Mouse (Mus musculus): ENCODE measurements around the gene Apol8.

The Apol8 gene

DNA sequence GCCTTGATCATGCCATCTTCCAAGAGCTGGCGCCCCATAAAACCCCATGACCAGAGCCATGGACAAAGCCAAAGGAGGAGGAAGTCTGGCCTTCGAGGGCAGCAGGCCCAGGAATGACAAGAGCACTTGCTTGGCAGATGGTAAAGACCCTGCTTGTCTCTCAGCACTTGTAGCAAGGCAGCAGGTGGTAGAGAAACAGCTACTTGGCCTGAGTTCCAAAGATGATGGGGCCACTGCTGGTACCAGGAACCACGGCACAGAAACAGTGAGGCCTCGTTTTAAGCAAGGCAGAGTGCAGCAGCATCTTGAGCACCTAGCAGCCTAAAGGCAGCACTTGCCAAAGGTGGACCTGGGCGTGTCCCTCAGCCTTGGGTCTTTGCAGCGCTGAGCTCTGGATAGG, 31.6 kb upstream of the Apol8 start:
- no peak for DNase-seq (ENCODE audit: low spot score in 2 of 2)

DNA sequence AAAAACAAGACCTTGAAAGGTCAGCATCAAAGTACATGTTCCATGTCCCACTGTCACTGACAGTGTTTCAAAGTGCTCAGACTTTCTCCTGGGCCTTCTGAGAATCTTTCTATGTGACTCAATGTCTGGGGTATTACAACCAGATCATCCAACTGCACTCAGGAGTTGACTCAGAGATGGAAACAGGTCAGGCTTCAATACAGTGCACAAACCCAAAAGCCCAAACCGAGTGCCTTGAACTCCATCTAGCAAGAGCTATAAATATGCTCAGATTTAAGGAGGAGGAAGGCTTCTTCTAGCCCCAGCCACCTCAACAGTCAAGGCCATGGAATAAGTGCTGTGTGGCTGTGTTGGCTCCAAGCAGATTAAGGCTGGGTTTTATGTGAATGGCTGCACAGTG, 29.0 kb upstream of the Apol8 start:
- DNase-seq (ENCODE audit: low spot score in 2 of 2) = no peak

DNA sequence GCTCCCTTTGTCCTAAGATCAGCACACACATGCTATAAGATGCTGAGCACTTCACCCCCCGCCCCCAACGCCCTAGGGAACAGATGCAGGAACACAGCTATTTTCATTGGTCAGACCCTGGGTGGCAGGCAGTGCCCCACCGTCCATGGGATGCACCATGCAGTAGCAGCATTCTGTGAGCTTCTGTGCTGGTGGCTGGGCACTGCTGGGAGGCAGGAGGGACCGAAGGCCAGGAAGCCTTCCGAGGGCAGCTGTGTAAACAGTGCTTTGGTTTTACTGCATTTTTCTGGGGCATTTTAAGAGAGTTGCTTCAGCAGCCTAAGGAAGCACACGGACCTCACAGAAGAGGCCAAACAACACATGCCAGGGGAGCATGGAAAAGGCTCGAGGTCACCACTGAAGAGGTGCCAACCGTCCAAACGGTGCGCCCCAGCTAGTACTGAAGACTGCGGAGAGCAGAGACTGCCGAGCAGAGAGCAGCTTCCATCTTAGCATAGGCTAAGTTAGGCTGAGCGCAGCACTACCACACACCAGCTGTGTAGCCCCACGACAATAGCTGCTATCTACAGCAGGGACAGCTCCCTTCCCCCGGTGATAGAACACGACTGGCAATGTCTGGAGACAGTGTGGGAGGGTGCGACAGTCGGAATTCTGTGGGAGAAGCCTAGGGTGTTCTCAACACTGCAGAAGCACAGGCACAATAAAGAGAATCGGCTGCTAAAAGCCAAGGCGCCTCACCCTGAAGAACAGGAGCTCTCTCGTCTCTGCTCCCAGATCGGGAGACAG, 27.4 kb upstream of the Apol8 start:
- DNase-seq (ENCODE audit: low spot score in 2 of 2) = no peak

DNA sequence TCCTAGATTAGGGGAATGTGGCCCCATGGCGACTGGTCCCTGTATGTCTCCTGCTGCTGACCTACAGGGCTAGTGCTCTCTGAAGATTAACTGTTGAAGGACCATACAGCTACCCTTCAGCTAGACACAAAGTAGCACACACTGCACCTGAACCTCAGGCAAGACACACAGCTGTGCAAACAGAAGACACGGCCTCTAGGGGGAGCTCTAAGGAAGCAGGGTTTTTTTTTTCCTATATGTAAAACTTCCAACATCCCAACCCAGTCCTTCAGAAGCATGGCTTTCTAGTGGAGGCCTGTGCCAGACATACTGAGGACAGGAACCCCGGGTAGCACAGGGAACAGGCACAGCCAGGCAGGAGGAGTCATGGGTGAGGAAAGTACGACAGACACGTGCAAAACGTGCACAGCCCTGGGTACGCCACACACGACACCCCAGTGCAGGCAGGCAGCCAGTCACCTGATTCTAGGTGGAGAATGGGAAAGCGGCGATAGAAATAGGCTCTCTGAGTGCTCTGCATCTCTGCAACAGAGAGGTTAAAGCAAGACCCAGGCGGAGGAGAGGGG, 25.7 kb upstream of the Apol8 start:
- peak in 1 of 2 experiments; percentile 41 for DNase-seq (ENCODE audit: low spot score in 2 of 2)

DNA sequence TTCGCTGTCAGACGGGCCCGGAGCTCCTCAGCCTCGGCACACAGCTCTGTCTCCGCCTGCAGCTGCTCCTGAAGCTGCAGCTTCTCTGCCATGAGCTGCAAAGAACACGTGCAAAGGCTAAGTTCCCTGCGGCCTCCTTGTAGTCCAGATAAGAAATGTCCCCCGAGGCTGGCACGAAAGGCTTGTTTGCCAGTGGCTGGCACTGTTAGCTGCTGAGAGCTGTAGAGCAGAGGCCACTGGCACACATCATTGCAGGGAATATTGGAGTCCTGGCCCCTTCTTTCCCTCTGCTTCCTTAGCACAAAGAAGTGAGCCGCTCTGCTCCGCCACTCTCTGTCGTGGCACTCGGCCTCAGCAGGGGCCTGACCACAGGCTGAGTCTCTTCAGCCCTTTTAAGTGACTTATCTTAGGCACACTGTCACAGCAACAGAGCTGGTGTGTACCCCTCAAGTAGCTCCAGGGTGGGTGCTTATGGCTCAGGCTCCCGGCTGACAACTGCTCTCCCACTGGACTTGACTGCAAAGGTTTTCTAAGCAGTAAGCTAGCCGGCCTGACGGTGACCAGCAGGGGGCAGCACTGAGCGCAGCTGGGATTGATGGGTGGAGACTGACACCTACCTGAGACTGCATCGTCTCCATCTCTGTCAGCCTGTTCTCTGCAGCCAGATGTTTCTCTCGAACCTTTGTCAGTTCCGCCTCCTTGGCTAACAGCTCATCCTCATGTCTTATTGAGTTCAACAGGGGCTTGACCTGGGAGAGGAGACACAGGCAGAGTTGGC, 18.6 kb upstream of the Apol8 start:
- peak; percentile 66 to 70 for DNase-seq (ENCODE audit: low spot score in 2 of 2)

DNA sequence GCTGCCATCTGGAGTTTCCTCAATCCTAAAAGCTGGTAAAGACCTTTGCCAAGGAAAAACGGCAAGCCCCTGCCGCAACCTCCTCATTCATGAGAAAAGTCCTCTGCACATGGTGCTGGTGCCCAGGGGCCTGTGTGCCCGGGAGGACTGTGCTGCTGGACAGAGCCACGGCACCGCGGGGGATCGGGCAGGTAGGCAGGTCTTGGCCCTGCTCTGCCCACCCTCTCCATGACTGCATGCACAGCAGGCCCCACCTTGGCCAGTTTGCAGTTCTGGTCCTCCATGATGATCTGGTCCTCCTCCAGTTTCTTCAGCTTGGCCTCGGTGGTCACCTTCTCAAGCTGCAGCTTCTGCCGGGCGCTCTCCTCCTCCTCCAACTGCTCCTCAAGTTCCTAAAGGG, 17.5 kb upstream of the Apol8 start:
- DNase-seq (ENCODE audit: low spot score in 2 of 2) = no peak

DNA sequence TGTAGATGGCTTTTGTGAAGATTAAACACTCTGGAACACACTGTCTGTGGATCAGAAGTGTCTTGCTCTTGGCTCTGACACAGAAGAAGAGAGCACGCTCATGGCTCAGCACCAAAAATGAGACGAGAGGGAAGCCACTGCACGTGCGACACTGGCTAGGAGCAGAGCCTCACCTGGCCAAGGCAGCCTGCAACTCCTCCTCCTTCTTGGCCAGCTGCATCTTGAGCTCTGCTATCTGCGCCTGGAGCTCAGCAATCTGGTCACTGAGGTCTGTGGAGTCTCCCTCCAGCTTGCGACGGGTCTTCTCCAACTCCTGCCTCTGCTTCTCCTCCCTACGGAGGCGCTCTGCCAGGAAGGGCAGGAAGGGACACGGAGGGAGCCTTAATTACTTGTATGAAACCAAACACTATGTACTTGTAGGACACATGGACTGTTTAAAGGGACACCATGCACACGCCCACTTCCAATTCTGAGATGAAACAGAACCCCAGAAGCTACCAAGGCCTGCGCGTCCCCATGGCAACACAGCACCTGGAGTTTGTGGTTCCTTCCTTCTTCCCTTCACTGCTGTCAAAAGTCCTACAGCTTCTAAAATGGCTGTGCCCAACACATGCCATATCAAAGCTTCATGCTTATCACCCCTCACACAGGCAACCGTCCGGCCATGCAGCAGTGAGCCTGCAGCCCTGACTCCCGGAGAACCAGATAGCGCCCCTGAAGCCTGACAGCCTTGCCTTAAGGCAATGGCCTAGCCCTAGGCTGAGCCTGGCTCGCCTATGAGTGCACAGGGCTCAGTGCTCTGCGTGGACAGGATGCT, 16.5 kb upstream of the Apol8 start:
- peak; percentile 61 to 74 for DNase-seq (ENCODE audit: low spot score in 2 of 2)

DNA sequence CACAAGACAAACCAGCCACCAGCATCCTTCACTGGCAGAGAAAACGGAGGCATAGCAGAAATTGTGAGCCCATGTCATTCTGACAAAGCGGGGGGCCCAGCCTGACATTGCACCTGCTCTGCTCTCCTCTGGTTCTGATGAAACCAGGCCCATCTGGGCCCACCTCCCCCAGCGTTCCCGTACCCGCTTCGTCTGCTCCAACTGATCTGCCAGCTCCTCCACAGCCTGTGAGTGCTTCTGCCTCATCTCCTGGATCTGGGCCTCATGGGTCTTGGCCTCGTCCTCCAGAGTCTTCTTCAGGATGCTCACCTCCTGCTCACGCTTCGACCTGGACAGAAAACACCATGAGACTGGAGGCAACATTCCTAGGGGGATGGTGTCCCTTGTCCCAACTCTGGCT, 14.1 kb upstream of the Apol8 start:
- DNase-seq (ENCODE audit: low spot score in 2 of 2) = no peak

DNA sequence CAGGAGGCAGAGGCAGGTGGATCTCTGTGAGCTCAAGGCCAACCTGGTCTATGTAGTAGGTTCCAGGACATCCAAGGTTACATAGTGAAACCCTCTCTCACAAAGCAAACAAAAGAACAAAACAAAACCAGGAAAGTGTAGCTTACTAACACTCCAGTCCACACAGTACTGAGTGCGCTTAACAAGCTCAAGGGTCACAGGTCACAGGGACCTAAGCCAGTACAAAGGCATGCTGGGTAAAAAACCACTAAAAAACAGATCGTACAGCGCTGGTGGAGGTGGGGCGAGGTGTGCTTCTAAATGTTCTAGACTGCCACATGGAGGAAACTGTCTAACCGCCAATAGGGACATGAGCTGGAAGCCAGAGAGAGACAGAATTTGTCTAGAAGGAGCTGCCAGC, 13.5 kb upstream of the Apol8 start:
- DNase-seq (ENCODE audit: low spot score in 2 of 2) = no peak

DNA sequence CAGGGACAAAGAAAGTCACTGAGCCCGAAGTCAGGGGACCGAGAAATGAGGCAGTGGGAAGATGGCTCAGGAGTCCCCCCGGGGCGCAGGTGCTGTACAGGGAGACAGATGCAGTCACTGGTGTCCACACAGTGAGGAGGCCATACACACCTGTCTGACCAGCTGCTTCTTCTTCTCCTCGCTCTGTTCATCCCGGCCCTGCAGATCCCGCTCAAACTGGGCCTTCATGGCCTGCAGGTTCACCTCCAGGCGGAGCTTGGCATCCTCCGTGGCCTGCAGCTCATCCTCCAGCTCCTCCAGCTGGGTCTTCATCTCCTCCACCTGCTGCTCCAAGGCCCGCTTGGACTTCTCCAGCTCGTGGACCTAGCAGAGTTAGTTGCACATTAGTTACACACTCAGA, 10.2 kb upstream of the Apol8 start:
- no peak for DNase-seq (ENCODE audit: low spot score in 2 of 2)

DNA sequence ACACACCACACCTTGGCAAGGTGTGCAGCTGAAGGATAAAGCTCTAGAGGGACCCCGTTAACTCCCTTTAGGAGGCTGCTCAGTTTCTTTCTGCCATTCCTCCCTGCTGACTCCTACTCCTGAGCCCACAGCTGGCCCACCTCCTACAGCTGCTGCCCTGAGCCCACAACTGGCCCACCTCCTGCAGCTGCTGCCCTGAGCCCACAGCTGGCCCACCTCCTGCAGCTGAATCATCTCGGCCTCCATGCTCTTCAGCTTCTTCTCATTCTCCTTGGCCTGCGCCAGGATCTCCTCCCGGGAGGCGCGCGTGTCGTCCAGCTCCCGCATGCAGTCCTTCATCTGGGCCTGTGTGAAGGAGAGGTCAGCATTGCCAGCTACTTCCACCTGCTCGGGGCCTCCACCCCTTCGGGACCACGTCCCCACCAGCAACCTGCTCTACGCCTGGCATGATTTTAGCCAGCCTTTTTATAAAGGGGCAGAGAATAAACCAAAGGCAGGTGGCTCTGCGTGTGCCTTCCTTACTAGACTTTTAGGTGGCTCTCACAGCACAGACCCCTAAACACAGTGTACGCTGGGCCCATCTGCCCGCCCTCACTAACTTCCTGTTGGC, 8.8 kb upstream of the Apol8 start:
- DNase-seq (ENCODE audit: low spot score in 2 of 2) = no peak

DNA sequence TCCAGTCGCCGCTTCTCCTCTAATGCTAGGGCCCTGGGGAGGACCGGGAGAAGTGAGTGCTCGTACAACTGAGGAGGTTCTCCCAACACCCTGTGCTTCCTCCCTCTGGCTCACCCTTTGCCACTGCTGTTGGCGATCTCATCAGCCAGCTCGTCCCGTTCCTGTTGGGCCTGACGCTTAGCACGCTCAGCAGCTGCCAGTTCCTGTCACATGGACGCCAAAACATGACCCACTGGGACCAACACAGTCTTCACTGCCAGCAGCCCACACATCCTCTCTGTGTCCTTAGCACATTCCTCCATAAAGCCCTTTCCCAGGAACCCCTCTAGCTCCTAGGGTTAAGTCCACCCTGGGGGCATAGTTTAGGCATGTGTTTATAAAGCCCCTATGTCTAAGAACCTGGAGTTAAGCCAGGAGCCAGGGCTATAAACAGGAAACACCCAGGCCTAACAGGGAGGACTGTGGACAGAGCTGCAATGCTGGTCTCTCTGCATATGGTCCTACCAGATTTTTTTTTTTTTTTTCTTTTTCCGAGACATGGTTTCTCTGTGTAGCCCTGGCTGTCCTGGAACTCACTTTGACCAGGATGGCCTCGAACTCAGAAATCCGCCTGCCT, 7.7 kb upstream of the Apol8 start:
- no peak for DNase-seq (ENCODE audit: low spot score in 2 of 2)

DNA sequence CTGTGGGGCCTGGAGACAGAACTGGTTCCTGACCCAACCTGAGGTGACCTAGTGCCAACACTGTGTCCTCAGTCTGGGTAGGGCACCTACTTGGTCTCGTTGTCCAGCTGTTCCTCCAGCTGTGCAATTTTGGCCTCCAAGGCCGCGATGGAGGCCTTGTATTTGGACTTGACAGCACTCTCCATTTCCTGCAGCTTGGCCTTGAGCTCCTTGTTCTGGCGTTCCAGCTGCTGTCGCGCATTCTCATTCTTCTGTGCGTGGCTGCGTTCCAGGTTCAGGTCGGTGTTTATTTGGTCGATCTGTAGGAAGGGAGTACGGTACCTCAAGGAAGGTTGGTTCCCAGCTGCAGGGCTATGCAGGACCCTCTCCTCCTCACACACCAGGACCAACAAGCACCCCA, 6.9 kb upstream of the Apol8 start:
- DNase-seq (ENCODE audit: low spot score in 2 of 2) = no peak

DNA sequence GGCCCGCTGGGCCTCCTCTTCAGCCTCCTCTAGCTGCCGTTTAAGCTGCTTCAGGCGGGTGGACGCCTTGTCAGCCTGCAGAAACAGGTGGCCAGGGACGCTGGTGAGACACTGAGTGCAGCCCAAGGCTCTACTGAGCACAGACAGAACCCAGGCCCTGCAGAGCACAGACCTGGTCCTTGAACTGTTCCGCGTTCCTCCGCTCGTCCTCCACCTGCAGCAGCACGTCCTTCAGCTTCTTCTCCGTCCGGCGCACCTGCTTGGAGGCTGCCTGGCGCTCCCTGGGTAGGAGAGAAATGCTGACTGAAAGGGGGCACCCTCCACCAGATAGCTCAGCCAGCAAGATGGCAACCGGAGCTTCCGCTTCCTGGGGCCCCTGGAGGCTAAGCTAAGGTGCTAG, 6.2 kb upstream of the Apol8 start:
- DNase-seq (ENCODE audit: low spot score in 2 of 2) = no peak

DNA sequence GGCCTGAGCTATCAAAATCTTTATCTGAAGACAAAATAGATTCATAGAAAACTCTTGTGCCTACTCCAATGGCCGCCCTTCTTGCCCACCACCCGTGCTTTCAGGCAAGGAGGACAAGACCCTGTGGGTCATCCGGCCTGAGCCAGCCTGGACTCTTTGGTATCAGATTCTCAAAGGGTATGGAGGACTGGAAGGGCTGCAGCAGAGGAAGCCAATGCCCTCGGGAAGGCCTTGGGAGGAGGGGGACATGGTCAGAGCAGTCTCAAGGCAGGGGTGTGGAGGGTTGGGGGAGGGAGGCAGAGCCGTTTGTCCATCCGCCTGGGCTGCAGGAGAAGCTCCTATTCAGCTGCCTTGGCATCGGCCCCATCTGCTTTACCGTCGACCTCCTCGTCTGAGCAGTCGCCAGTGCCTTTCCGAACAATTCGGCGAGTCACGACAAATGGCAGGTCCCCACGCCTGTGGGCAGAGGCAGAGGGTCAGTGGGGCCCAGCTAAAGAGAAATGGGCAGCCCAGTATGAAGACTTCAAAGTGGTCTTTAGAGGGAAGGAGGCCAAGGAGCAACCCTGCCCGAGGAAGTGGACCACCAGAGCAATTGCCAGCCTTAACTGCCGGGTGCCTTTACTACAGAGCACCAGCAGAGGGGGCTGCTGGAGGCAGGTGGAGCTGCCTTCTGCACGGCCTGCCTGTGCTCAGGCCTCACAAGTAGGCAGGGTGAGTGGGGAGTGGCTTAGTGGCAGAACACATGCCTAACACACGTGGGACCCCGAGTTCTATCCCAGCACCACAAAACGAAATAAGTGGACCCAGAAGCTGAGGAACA, 5.0 kb upstream of the Apol8 start:
- DNase-seq (ENCODE audit: low spot score in 2 of 2) = peak in 1 of 2 experiments; percentile 41

DNA sequence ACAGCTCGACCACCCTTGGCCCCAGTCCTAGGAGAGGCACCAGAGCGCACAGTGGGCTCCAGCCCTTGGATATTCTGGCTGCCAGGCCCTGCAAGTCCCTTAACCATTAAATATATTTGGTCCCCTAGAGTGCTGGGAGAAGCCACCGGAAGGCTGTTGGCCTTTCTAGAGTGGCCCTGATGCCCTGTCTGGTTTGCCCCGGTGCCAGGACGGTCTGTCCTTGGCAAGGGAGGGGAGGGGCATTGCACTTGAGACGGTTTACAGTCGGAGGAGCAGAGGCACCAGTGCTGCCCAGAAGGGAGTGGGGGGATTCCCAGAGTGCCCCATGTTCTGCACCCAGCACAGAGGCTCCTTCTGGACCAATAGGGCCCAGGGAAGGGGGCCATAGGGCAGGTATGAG, 4.3 kb upstream of the Apol8 start:
- no peak for DNase-seq (ENCODE audit: low spot score in 2 of 2)

DNA sequence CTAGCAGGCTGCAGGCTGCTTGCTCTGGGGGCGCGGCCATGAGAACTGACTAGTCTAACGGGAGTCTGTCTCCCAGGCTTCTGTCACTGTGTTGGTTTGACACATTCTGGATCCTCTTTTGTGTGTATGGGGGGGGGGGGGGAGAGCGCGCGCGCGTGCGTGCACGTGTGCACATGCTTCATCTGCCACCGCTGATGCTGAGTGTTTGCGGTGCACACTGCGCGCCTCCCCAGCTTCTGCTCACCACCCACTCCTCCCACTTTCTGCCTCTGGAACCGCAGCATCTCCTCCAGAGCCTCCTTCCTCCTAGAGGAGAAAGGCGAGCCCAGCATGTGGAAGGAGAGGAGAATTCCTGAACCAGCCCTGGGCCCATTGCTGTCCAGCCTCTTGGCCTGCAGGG, 3.2 kb upstream of the Apol8 start:
- DNase-seq (ENCODE audit: low spot score in 2 of 2) = no peak

DNA sequence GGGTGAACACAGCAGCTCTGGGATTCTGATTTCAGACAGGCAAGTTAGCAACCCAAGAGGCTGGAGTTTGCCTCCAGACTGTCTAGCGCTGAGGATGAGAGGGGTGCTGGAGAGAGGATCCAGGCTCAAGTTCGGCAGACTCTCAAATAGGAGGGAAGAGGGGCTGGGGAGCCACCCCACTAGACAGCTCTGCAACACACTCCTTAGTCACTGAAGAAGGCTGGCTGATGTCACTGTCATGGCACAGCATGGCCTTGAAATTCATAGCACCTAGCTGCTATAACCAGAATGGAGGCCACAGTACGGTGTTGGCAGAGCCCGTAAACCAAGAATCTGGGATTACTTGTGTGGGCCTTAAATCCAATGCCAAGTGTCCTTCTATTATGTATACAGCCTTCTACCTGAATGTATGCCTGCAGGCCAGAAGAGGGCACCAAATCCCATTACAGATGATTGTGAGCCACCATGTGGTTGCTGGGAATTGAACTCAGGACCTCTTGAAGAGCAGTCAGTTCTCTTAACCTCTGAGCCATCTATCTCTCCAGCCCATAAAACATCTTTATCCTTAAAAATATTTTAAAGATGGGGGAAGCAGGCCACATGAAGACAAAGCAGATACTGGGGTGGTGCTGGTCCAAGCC, 903 bp upstream of the Apol8 start:
- no peak for DNase-seq (ENCODE audit: low spot score in 2 of 2)

DNA sequence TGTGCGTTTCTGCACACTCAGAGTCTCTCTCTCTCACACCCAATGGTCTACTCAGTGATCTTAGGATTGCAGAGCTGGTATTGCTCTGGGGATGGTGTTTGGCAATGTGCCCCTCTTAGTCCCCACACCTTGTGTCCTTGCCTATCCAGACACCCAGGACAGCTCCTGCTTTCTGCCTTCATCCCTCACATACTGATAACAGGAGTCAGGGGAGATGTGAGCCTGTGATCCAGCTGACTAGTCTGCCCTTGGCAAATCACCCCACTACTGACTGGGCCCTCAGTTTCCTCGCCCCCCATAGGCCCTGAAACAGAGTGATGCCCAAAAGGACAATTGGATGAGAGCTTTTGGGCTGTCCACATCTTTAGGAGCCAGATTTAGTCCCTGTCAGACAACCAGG, 722 bp downstream of the Apol8 start:
- DNase-seq (ENCODE audit: low spot score in 2 of 2) = no peak

DNA sequence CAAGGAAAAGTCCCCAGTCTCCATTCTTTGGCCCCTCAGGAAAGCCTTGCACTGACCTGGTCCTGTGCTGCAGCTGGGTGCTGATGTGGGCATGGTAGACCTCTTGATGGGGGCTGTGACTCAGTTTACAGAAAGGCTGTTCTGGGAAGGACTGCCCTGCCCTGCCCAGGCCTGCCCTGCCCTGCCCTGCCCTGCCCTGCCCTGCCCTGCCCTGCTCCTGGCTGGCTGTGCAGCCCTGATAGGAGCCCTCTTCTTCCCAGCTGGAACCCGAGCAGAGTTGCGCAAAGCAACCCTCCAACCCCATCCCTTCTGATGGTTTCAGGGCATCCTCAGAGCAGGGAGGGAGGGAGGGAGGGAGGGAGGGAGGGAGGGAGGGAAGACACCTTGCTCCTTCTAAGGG, 1.7 kb downstream of the Apol8 start:
- peak; percentile 50 to 70 for DNase-seq (ENCODE audit: low spot score in 2 of 2)
